Mouse (Mus musculus) myocyte (in vitro differentiated cells): Measurements from ENCODE around the gene Dnajb8.

Experiments
- MYOG ChIP-seq, 3 experiments: IDR thresholded peaks; one replicate each; pipeline ENCODE4 v1.6.1; 2011; ENCODE audit warnings: control low read depth in 2 of 3, low read depth in 2 of 3, mild to moderate bottlenecking in 2 of 3; ENCODE audit not compliant: insufficient read length in 2 of 3, control insufficient read depth in 1 of 3, insufficient read depth in 1 of 3
- POLR2A ChIP-seq: IDR thresholded peaks from one replicate; pipeline ENCODE4 v1.6.1; 2011; ENCODE audit warnings: low read depth, mild to moderate bottlenecking, control low read depth, moderate library complexity; ENCODE audit not compliant: insufficient read length
- SRF ChIP-seq: IDR thresholded peaks from one replicate; pipeline ENCODE4 v1.6.1; 2011; ENCODE audit warnings: low read depth; ENCODE audit not compliant: control insufficient read depth, insufficient read length
- TCF12 ChIP-seq: IDR thresholded peaks from one replicate; pipeline ENCODE4 v1.6.1; 2011; ENCODE audit warnings: mild to moderate bottlenecking, control low read depth; ENCODE audit not compliant: poor library complexity, insufficient read depth, severe bottlenecking
- USF1 ChIP-seq: IDR thresholded peaks from one replicate; pipeline ENCODE4 v1.6.1; 2011; ENCODE audit warnings: low read depth, mild to moderate bottlenecking, control low read depth, moderate library complexity

GRCm38 (mm10) chr6:88266055-88266454, 44.0 kb downstream of the Dnajb8 start:
- TF ChIP-seq POLR2A (no peak), USF1 (no peak), SRF (no peak), MYOG (IDR thresholded peaks at IDR 0.05; ENCODE audit: control insufficient read depth in 1 of 3, insufficient read depth in 1 of 3, insufficient read length in 2 of 3, low read depth in 2 of 3) (no peak), TCF12 (no peak)
